Mouse (Mus musculus): ENCODE results near the gene Slc13a3.

- no peak for TF ChIP-seq POLR2A (IDR thresholded peaks at IDR 0.05; ENCODE audit: insufficient read depth, low read depth, low read length)
- TF ChIP-seq CTCF (IDR thresholded peaks at IDR 0.05) = no peak
- no peak for TF ChIP-seq EP300 (IDR thresholded peaks at IDR 0.05; ENCODE audit: insufficient read depth, low read depth, low read length)
Observed at GRCm38 (mm10) chr2:165414321-165414720, 58.7 kb downstream of the Slc13a3 start.
